9 mouse cellular contexts compared by ENCODE assay signal in the genomic region with DNA sequence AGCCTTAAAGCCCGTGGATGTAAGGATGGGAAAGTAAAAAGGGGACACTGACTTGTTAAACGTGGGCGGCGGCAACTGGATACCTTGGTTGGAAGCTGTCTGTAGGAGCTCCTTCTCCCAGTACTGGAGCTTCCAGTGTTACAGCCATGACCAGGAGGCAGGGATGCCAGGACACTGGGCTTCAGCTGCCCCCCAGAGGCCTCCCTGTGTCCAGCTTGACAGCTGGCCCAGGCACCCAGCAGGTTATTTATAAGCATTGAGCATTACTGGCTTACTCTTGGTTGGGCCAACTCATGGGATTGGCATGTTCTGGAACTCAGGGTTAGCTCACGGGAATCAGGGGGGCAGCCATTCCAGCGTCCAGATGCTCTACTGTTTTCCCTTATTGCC. TPM values are rescaled to one million over a fixed set of nuclear protein-coding genes. Genes with fewer than 3 reads are reported as not detected.
DNase-seq lines count a peak whose midpoint lies in the region; ATAC-seq and TF ChIP-seq lines count a peak whose summit lies in the region.
"Had no signal": no experiment of that assay in that cellular context is flagged by ENCODE, and none has a peak within 500 bp of the region (broad histone marks: within the 10 kb centered on the region; RNA-seq: fewer than 3 reads in every experiment).

No protein-coding gene starts in this region.

- ATAC-seq in megakaryocyte, adult 5-6 weeks (ENCODE audit: poor library complexity, severe bottlenecking) = no peak
- no peak for ATAC-seq in heart, embryonic 12.5 days (ENCODE audit: insufficient number of reproducible peaks, low FRiP score)
- ATAC-seq in kidney, postnatal 0 days (replicated peaks; ENCODE audit: low FRiP score, low read depth) = 0 out of 2 replicates have a peak, but pooled peaks have one; percentile 31
- ATAC-seq in activated CD4-positive, CD25-positive, alpha-beta regulatory T cell, adult 4 months = no peak

- H3K4me1 ChIP-seq in megakaryocyte, embryonic 14.5 days = peaks cover 49% of the 10 kb centered on the region
- peaks cover 20% of the 10 kb centered on the region for H3K4me1 ChIP-seq in heart, embryonic 12.5 days (replicated peaks)
- no peaks in the 10 kb centered on the region for H3K4me1 ChIP-seq in kidney, postnatal 0 days (replicated peaks; ENCODE audit: insufficient read depth, low read length)

- no peaks in the 10 kb centered on the region for H3K9me3 ChIP-seq in megakaryocyte, embryonic 14.5 days
- no peaks in the 10 kb centered on the region for H3K9me3 ChIP-seq in heart, embryonic 12.5 days (replicated peaks)
- H3K9me3 ChIP-seq in kidney, postnatal 0 days (replicated peaks; ENCODE audit: low read length) = no peaks in the 10 kb centered on the region
- H3K9me3 ChIP-seq: G1E had no signal

- H3K36me3 ChIP-seq in megakaryocyte, embryonic 14.5 days (replicated peaks; ENCODE audit: low read length) = no peaks in the 10 kb centered on the region
- no peaks in the 10 kb centered on the region for H3K36me3 ChIP-seq in heart, embryonic 12.5 days
- no peaks in the 10 kb centered on the region for H3K36me3 ChIP-seq in kidney, postnatal 0 days (ENCODE audit: insufficient read depth, low read length)

- WGBS in heart, embryonic 12.5 days = 18% methylated on average over 6 of the region's 6 CpGs
- WGBS in kidney, postnatal 0 days = 16% methylated on average over 6 of the region's 6 CpGs

- H3K9ac ChIP-seq in heart, embryonic 12.5 days = peak overlapping the region; percentile 81
- peak overlapping the region; percentile 38; the same call in 1 of the 2 replicates for H3K9ac ChIP-seq in kidney, postnatal 0 days (ENCODE audit: low read depth, low read length)

- DNase-seq in kidney, postnatal 0 days (ENCODE audit: low spot score) = peak; percentile 49
- peak; percentile 19 for DNase-seq in mesoderm, embryonic 11.5 days (ENCODE audit: low read depth, low spot score)
- no peak for DNase-seq in frontal cortex, postnatal 10 days (ENCODE audit: low spot score in 2 of 2)
- DNase-seq in left cerebral cortex, postnatal 10 days (ENCODE audit: extremely low spot score in 1 of 2, low spot score in 2 of 2) = no peak

- peaks cover 50% of the 10 kb centered on the region for H3K27me3 ChIP-seq in megakaryocyte, embryonic 14.5 days (replicated peaks)
- H3K27me3 ChIP-seq in heart, embryonic 12.5 days (replicated peaks) = peaks cover 48% of the 10 kb centered on the region
- H3K27me3 ChIP-seq in kidney, postnatal 0 days (ENCODE audit: insufficient read depth, low read length) = peaks cover 8% of the 10 kb centered on the region; the same call in 1 of the 2 replicates

- peak; percentile 42; the same call in 1 of the 2 replicates for TF ChIP-seq CTCF in kidney, postnatal 0 days (IDR thresholded peaks at IDR 0.05; ENCODE audit: low read depth)

- intact Hi-C loops in left cerebral cortex, postnatal 10 days (cut with DNase I) = no loop called here

- H3K27ac ChIP-seq in heart, embryonic 12.5 days (ENCODE audit: poor library complexity, severe bottlenecking) = 0 out of 2 replicates have a peak overlapping the region, but pooled peaks have one; percentile 20
- no peak overlapping the region for H3K27ac ChIP-seq in kidney, postnatal 0 days

- peak overlapping the region; percentile 94 for H3K4me2 ChIP-seq in heart, embryonic 12.5 days
- peak overlapping the region; percentile 85 for H3K4me2 ChIP-seq in kidney, postnatal 0 days (ENCODE audit: low read length)

- peak overlapping the region; percentile 91 for H3K4me3 ChIP-seq in megakaryocyte, embryonic 14.5 days (replicated peaks)
- peak overlapping the region; percentile 57 for H3K4me3 ChIP-seq in heart, embryonic 12.5 days
- peak overlapping the region; percentile 35 for H3K4me3 ChIP-seq in kidney, postnatal 0 days (replicated peaks; ENCODE audit: low read depth, low read length)

RNA-seq across cellular contexts. Expression of gene P2rx5, which starts 0.6 kb away (rescaled TPM):
- polyA plus RNA-seq in megakaryocyte, embryonic 14.5 days (2012; ENCODE audit: insufficient read depth, low replicate concordance) = 0.55 TPM in 1 of 2 replicates, not detected in the other
- total RNA-seq in megakaryocyte, adult 5-6 weeks (2015) = not detected in 2 replicates
- not detected in 2 replicates for total RNA-seq in megakaryocyte, adult 5-6 weeks (2017)
- 1.8 and 2.2 TPM in 2 replicates for polyA plus RNA-seq in heart, embryonic 12.5 days (2016; fragmentation: Nextera tagmentation; extraction: Ambion mirVana)
- 1.3 and 1.6 TPM in 2 replicates for polyA plus RNA-seq in kidney, postnatal 0 days (2015; fragmentation: Nextera tagmentation; extraction: Ambion mirVana)
- polyA plus RNA-seq in activated CD4-positive, CD25-positive, alpha-beta regulatory T cell, adult 4 months (2017; shearing (Covaris generic)) = under 1 TPM in 1 of 2 experiments, not detected in 1; 0.19 TPM
- under 1 TPM; 0.32 to 0.54 TPM for total RNA-seq in left cerebral cortex, postnatal 10 days (2021)
- polyA plus RNA-seq: G1E had no signal

RNA-seq across cellular contexts. Expression of gene Emc6, which starts 16.0 kb away (rescaled TPM):
- 170 and 286 TPM in 2 replicates for polyA plus RNA-seq in megakaryocyte, embryonic 14.5 days (2012; ENCODE audit: insufficient read depth, low replicate concordance)
- total RNA-seq in megakaryocyte, adult 5-6 weeks (2015) = 42.9 and 53.0 TPM in 2 replicates
- total RNA-seq in megakaryocyte, adult 5-6 weeks (2017) = 28.7 and 29.0 TPM in 2 replicates
- 97.4 and 101 TPM in 2 replicates for polyA plus RNA-seq in heart, embryonic 12.5 days (2016; fragmentation: Nextera tagmentation; extraction: Ambion mirVana)
- 182 and 187 TPM in 2 replicates for polyA plus RNA-seq in kidney, postnatal 0 days (2015; fragmentation: Nextera tagmentation; extraction: Ambion mirVana)
- 10 to 100 TPM; 50.2 to 65.2 TPM for polyA plus RNA-seq in activated CD4-positive, CD25-positive, alpha-beta regulatory T cell, adult 4 months (2017; shearing (Covaris generic))
- 10 to 100 TPM; 59.7 to 65.4 TPM for total RNA-seq in left cerebral cortex, postnatal 10 days (2021)

RNA-seq across cellular contexts. Expression of gene Tax1bp3, which starts 16.1 kb away (rescaled TPM):
- polyA plus RNA-seq in megakaryocyte, embryonic 14.5 days (2012; ENCODE audit: insufficient read depth, low replicate concordance) = 19.3 and 28.8 TPM in 2 replicates
- 13.7 and 19.9 TPM in 2 replicates for total RNA-seq in megakaryocyte, adult 5-6 weeks (2015)
- 16.8 and 18.5 TPM in 2 replicates for total RNA-seq in megakaryocyte, adult 5-6 weeks (2017)
- 239 and 249 TPM in 2 replicates for polyA plus RNA-seq in heart, embryonic 12.5 days (2016; fragmentation: Nextera tagmentation; extraction: Ambion mirVana)
- 227 and 237 TPM in 2 replicates for polyA plus RNA-seq in kidney, postnatal 0 days (2015; fragmentation: Nextera tagmentation; extraction: Ambion mirVana)
- polyA plus RNA-seq in activated CD4-positive, CD25-positive, alpha-beta regulatory T cell, adult 4 months (2017; shearing (Covaris generic)) = 10 to 100 TPM; 20.6 to 28.4 TPM
- total RNA-seq in left cerebral cortex, postnatal 10 days (2021) = 10 to 100 TPM; 18.2 to 20.2 TPM

RNA-seq across cellular contexts. Expression of gene Haspin, which starts 22.7 kb away (rescaled TPM):
- polyA plus RNA-seq in megakaryocyte, embryonic 14.5 days (2012; ENCODE audit: insufficient read depth, low replicate concordance) = 4.4 and 12.6 TPM in 2 replicates
- total RNA-seq in megakaryocyte, adult 5-6 weeks (2015) = 14.9 and 15.1 TPM in 2 replicates
- 19.2 and 21.8 TPM in 2 replicates for total RNA-seq in megakaryocyte, adult 5-6 weeks (2017)
- polyA plus RNA-seq in heart, embryonic 12.5 days (2016; fragmentation: Nextera tagmentation; extraction: Ambion mirVana) = 13.9 and 14.4 TPM in 2 replicates
- 7.3 and 8.5 TPM in 2 replicates for polyA plus RNA-seq in kidney, postnatal 0 days (2015; fragmentation: Nextera tagmentation; extraction: Ambion mirVana)
- polyA plus RNA-seq in activated CD4-positive, CD25-positive, alpha-beta regulatory T cell, adult 4 months (2017; shearing (Covaris generic)) = 1 to 10 TPM; 8.6 to 8.7 TPM
- total RNA-seq in left cerebral cortex, postnatal 10 days (2021) = under 1 TPM; 0.75 to 0.92 TPM

RNA-seq across cellular contexts. Expression of gene Ctns, which starts 38.0 kb away (rescaled TPM):
- polyA plus RNA-seq in megakaryocyte, embryonic 14.5 days (2012; ENCODE audit: insufficient read depth, low replicate concordance) = 1.3 and 4.1 TPM in 2 replicates
- total RNA-seq in megakaryocyte, adult 5-6 weeks (2015) = 18.4 and 19.3 TPM in 2 replicates
- 21.0 and 23.3 TPM in 2 replicates for total RNA-seq in megakaryocyte, adult 5-6 weeks (2017)
- polyA plus RNA-seq in heart, embryonic 12.5 days (2016; fragmentation: Nextera tagmentation; extraction: Ambion mirVana) = 13.9 and 15.9 TPM in 2 replicates
- polyA plus RNA-seq in kidney, postnatal 0 days (2015; fragmentation: Nextera tagmentation; extraction: Ambion mirVana) = 21.7 and 22.8 TPM in 2 replicates
- polyA plus RNA-seq in activated CD4-positive, CD25-positive, alpha-beta regulatory T cell, adult 4 months (2017; shearing (Covaris generic)) = 1 to 10 TPM; 8.6 to 8.9 TPM
- total RNA-seq in left cerebral cortex, postnatal 10 days (2021) = 10 to 100 TPM; 17.6 to 18.2 TPM

Comparison
In these comparisons a context has a peak if more than half of its experiments do, and no peak if none do; other contexts are left out.
1. H3K4me3 ChIP-seq: peak in every context shown above with its lines; median percentile 91 in megakaryocyte, embryonic 14.5 days; 57 in heart, embryonic 12.5 days; 35 in kidney, postnatal 0 days.
2. DNase-seq: peak in kidney, postnatal 0 days (single experiment) and mesoderm, embryonic 11.5 days (single experiment); none in frontal cortex, postnatal 10 days (0 of 2) and left cerebral cortex, postnatal 10 days (0 of 2).